Mouse (Mus musculus) megakaryocyte, embryonic 14.5 days (primary cell): ENCODE results near the gene Cdk14.

ENCODE experiments used
- FLI1 ChIP-seq: IDR thresholded peaks from 2 replicates; pipeline ENCODE4 v1.6.1; 2012; ENCODE audit warnings: low read length, inconsistent platforms, mixed read lengths
- GATA1 ChIP-seq: IDR thresholded peaks from 3 replicates; pipeline ENCODE4 v1.6.1; 2012; ENCODE audit warnings: mixed read lengths, low read length, inconsistent platforms, borderline replicate concordance

- TF ChIP-seq GATA1 (no peak), FLI1 (no peak)
These were observed 135.6 kb downstream of the Cdk14 start for GRCm38 (mm10) chr5:5284531-5284930.
